Mouse (Mus musculus): ENCODE data around the gene Cetn3.

DNA sequence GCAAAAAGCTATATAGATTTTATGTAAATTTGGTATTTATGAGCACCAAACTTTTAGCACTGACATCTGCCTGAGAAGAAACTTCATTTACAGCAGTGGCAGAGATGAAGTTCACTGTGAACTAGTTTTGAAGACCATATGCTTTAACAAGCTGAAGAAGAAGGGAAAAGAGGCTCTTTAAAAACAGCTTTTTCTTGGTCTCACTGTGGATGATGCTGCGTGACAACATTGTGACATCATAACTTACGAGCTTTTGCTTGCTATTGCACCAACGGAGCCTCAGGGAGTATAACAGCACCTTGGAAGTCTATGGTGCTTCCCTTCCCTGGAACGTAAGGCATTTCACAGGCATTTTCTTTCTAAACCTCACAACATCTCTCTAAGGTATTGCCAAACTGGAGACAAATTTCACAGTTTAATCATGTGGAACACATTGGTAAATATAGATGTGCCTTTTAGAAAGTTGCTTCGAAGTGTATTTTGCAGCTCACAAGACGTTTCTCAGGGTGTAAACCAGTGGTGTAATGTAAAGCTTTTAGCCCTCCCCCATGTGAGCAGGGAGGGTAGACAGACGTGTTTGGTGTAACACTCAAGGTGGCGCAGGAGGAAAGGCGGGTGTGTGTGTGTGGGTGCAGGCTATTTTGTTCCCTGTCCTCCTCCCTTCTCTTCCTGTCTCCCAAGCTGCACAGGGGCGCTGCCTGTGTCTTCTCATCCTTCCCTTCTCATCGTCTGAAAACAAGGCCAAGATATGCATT lies 41.9 kb downstream of the Cetn3 start:
- TF ChIP-seq CTCF (conservative IDR thresholded peaks at IDR 0.05; ENCODE audit: low read length) (no peak), NANOG (IDR thresholded peaks at IDR 0.05; ENCODE audit: borderline replicate concordance, low read length) (no peak), POU5F1 (IDR thresholded peaks at IDR 0.05; ENCODE audit: borderline replicate concordance, low read length) (no peak)

All from E14TG2a.4 (cell line).